Mouse (Mus musculus): Measurements from ENCODE around the gene Armc5. TPM values are rescaled to one million over a fixed set of nuclear protein-coding genes. Genes with fewer than 3 reads are reported as not detected.

The Armc5 gene
- polyA plus RNA-seq (2017; shearing (Covaris generic)) = 12.7 TPM

DNA sequence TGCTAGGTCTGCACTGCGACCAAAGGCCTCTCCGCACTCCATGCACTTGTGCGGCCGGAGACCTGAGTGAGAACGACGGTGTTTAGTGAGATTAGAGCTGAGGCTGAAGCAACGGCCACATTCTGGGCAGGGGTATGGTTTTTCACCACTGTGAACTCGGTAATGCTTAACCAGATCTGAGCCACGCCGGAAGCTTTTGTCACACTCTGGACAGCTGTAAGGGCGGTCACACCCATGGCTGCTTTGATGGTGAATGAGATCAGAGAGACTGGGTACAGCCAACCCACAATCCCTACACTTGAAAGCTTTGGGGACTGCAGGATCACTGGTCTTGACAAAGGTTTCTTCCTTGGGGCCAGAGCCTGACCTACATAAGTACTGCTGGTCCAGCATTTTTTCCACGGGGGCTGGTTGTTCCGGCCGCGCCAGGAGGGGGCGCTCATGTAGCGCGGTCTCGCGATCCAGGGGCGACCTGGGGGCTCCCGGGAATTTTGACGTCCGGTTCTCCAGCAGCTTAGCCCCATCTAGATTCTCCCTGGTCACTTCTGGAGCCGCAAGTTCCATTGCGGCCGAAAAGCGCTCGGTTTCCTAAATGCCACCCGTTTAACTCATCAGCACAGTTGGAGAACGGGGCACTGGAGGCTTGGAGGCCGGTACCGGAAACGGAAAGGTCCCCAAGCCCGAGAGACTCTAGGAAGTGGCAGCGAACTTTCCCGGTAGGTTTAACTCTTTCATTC lies at the start of gene Armc5:
Gene Armc5, plus strand, starts transcription at position 487 of the 737 bp plus-strand sequence.

DNA sequence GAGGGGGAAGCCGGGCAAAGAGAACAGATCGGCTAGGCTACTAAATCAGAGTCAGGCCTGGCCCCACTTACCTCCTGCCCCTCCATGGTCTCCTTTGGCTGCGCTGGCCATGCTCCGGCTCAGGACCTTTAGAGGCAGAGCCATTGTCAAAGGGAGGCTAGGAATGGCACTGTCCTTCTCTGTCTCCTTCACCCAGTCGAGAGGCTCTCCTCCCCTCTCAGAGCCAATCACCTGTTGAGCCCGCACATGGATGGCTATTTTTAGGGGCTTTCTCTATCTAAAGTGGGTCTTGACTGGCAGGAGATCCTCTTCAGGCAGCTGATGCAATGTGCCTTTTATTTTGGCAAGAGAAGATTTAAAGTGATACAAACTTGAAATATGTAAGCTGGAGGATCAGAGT lies 31.0 kb upstream of the Armc5 start, which contains the start of gene Cox6a2:
Gene Cox6a2, minus strand, starts transcription at position 236 of the 400 bp plus-strand sequence.

DNA sequence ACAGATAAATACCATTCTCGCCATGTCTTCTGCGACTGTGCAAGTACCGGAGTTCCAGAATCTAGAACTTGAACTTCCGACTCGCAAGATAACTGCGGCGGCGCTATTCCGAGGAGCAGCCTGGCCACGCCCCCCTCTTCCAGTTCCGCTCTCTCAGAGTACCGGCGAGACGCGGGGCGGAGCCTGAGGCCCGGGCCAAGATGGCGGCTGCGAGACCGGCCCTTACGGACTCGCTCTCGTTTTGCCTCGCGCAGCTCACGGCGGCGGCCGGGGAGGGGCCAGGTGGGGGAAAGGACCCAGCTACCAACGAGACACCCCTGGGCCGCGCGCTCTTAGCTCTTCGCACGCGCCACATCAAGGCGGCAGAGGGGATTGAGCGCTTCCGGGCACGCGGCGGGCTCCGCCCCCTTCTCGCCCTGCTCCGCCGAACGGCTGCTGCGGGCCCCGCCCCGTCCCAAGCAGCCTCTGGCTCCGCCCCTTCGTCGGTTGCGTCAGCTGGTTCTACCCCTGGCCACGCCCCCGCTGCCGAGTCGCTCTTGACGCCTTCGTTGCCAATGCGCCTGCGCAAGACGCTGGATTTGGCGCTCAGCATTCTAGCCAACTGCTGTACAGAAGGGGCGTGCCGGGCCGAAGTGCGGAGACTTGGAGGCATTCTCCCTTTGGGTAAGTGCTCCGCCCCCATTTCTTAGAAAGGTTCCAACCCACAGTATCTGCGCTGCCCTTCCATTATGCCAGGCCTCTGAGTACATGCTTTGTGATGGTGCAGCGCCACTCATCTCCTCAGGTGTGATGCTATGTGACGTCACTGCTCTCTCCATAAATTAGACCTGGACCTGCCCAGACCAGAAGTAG lies 1.0 kb downstream of the Armc5 start, which contains the start of gene 9130023H24Rik:
Gene 9130023H24Rik, minus strand, starts transcription at position 105 of the 852 bp plus-strand sequence.

DNA sequence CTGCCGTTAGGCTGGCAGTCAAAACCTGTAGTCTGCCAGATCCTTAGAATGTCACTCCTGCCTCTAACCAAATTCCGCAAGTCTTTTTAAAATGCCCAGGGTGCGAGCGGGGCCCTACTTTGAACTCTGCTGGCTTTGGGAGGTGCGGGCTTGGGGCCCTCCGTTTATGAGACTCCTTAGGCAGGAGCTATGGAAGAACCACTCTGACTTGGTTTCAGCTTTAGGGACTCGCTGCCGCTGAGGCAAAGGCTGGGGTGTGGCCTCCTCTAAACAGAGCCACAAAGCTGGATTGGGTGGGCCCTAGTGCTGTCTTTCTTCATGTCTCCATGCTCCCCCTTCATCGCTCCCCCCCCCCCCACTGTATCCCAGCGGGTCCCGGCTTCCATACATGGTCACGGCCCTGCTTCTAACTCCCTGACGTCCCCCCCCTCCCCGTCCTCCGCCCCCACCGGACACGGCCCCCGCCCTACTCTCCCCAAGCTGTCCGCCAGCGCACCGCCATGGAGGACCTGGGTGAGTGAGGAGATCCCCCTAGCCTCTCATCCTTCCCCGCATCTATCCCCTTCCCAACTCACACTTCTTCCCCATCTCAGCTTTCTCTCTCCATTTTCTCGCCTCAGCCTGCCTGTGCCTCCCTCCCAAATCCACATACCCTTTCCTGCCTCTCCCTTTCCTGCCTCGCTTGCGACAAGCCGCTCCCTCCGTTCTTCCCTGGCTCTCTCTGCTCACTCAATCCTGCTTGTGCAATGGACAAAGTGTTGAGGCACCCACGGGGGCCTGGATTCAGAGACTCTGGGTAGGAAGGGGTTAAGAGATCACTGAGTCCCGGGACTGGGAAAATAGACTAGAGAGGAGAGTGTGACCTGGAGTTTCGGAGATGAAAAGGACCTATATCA lies 9.6 kb downstream of the Armc5 start, which contains the start of gene Tgfb1i1:
Gene Tgfb1i1, plus strand, starts transcription at position 317 of the 896 bp plus-strand sequence.

DNA sequence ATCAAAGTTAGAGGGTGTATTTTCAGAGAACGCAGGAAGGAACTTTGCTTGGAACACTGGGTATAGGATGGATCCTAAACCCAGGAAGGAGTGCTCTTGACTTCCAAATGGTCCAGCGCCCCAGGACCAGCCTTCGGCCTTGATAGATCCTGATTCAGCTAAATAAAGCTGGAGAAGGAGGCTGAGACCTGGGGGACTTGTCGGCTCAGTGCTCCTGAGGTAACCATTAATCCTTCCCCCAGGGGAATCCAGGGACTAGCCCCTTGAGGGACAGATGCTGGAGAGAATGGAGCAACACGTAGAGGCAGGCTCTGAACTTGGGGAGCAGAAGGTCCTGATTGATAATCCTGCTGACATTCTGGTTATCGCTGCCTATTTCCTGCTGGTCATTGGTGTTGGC lies 28.3 kb downstream of the Armc5 start, which contains the start of gene Slc5a2:
Gene Slc5a2, plus strand, starts transcription at position 247 of the 400 bp plus-strand sequence.

Other genes starting within 250 kb of the Armc5 start
- gene Pycard, start 243.5 kb upstream of the Armc5 start, polyA plus RNA-seq (2017; shearing (Covaris generic)) = 295 TPM
- not detected for gene Trim72, start 233.4 kb upstream of the Armc5 start, polyA plus RNA-seq (2017; shearing (Covaris generic))
- 0.61 TPM for gene Itgam, start 174.7 kb upstream of the Armc5 start, polyA plus RNA-seq (2017; shearing (Covaris generic))
- not detected for gene Gm49368, start 174.7 kb upstream of the Armc5 start, polyA plus RNA-seq (2017; shearing (Covaris generic))
- gene Itgax, start 107.8 kb upstream of the Armc5 start, polyA plus RNA-seq (2017; shearing (Covaris generic)) = 0.27 TPM
- 5.5 TPM for gene Itgad, start 83.0 kb upstream of the Armc5 start, polyA plus RNA-seq (2017; shearing (Covaris generic))
- gene Cox6a2, start 31.0 kb upstream of the Armc5 start, polyA plus RNA-seq (2017; shearing (Covaris generic)) = not detected
- 2.6 TPM for gene 9130023H24Rik, start 689 bp downstream of the Armc5 start, polyA plus RNA-seq (2017; shearing (Covaris generic))
- gene Tgfb1i1, start 9.5 kb downstream of the Armc5 start, polyA plus RNA-seq (2017; shearing (Covaris generic)) = 0.88 TPM
- gene Slc5a2, start 28.3 kb downstream of the Armc5 start, polyA plus RNA-seq (2017; shearing (Covaris generic)) = 0.33 TPM
- 22.5 TPM for gene BC017158, start 60.8 kb downstream of the Armc5 start, polyA plus RNA-seq (2017; shearing (Covaris generic))
- 329 TPM for gene Rgs10, start 181.4 kb downstream of the Armc5 start, polyA plus RNA-seq (2017; shearing (Covaris generic))
- 47.6 TPM for gene Tial1, start 224.4 kb downstream of the Armc5 start, polyA plus RNA-seq (2017; shearing (Covaris generic))

All from inflammation-experienced regulatory T-cells, adult 16 weeks (primary cell).